In the genomic region with DNA sequence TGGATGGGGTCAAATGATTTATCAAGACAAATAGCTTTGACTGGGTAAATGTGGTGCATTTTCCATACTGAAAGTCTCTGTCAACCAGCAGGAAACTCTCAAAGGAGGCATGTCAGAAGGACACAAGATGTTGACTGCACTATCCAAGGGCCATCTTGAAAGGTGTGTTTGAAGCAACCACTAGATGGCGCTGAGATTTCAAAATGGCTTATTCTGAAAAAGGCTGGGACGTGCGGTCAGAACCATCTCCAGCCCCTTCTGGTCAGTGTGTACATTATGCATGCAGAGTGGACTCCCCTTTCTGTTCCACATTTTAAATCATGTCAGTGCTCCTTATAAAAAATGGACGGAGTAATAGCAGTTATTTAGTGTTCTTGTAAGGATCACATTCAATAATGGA, we compare ENCODE assay signal across 9 mouse cellular contexts.
A peak's percentile ranks its signal among the peaks of the same experiment; 100 is the strongest.
DNase-seq lines count a peak whose midpoint lies in the region; ATAC-seq and TF ChIP-seq lines count a peak whose summit lies in the region.
"Had no signal": no experiment of that assay in that cellular context is flagged by ENCODE, and none has a peak within 500 bp of the region (broad histone marks: within the 10 kb centered on the region; RNA-seq: fewer than 3 reads in every experiment).

No protein-coding gene starts in this region.

- peak; percentile 51 for DNase-seq in right cerebral cortex, adult 18-20 months
- DNase-seq in right cerebral cortex, postnatal 14 days: no peak
- DNase-seq in adrenal gland, postnatal 14 days: peak; percentile 40
- DNase-seq in forebrain, embryonic 14.5 days (ENCODE audit: low spot score): peak; percentile 84
- DNase-seq in large intestine, adult 2 months (ENCODE audit: low read depth, low spot score): peak; percentile 2
- peak; percentile 67 for DNase-seq in lung, postnatal 0 days (ENCODE audit: low spot score)
- no peak for DNase-seq in B cell, adult 2 months

- no peak overlapping the region for H3K9ac ChIP-seq in forebrain, embryonic 14.5 days (ENCODE audit: low read length)
- H3K9ac ChIP-seq in lung, postnatal 0 days (replicated peaks; ENCODE audit: low read depth): no peak overlapping the region
- H3K9ac ChIP-seq: embryonic facial prominence, embryonic 12.5 days; limb, embryonic 15.5 days had no signal

- ATAC-seq in forebrain, embryonic 14.5 days: peak; percentile 83
- ATAC-seq in lung, postnatal 0 days: no peak

- no peaks in the 10 kb centered on the region for H3K27me3 ChIP-seq in forebrain, embryonic 14.5 days (replicated peaks; ENCODE audit: control insufficient read depth, insufficient read depth, low read length)
- H3K27me3 ChIP-seq in lung, postnatal 0 days (replicated peaks; ENCODE audit: insufficient read depth, low read length): no peaks in the 10 kb centered on the region
- H3K27me3 ChIP-seq: embryonic facial prominence, embryonic 12.5 days; limb, embryonic 15.5 days had no signal

- no peaks in the 10 kb centered on the region for H3K4me1 ChIP-seq in forebrain, embryonic 14.5 days (ENCODE audit: control insufficient read depth, insufficient read depth, low read length)
- no peaks in the 10 kb centered on the region for H3K4me1 ChIP-seq in lung, postnatal 0 days (ENCODE audit: insufficient read depth, low read depth, low read length)
- H3K4me1 ChIP-seq: embryonic facial prominence, embryonic 12.5 days; limb, embryonic 15.5 days had no signal

- H3K36me3 ChIP-seq in forebrain, embryonic 14.5 days (ENCODE audit: control insufficient read depth, insufficient read depth, low read length): no peaks in the 10 kb centered on the region
- no peaks in the 10 kb centered on the region for H3K36me3 ChIP-seq in lung, postnatal 0 days (ENCODE audit: insufficient read depth, low read length)
- H3K36me3 ChIP-seq: embryonic facial prominence, embryonic 12.5 days; limb, embryonic 15.5 days had no signal

- no peak overlapping the region for H3K27ac ChIP-seq in forebrain, embryonic 14.5 days (ENCODE audit: low read depth, low read length)
- no peak overlapping the region for H3K27ac ChIP-seq in lung, postnatal 0 days (ENCODE audit: low read length)
- H3K27ac ChIP-seq: embryonic facial prominence, embryonic 12.5 days; limb, embryonic 15.5 days had no signal

- H3K9me3 ChIP-seq in forebrain, embryonic 14.5 days (replicated peaks; ENCODE audit: control insufficient read depth, low read length): no peaks in the 10 kb centered on the region
- no peaks in the 10 kb centered on the region for H3K9me3 ChIP-seq in lung, postnatal 0 days (ENCODE audit: low read length)
- H3K9me3 ChIP-seq: embryonic facial prominence, embryonic 12.5 days; limb, embryonic 15.5 days had no signal

- TF ChIP-seq CTCF in lung, postnatal 0 days (IDR thresholded peaks at IDR 0.05): peak; percentile 82

- no peak for TF ChIP-seq EP300 in lung, postnatal 0 days (IDR thresholded peaks at IDR 0.05)

- WGBS in forebrain, embryonic 14.5 days: 7% methylated on average over 4 of the region's 4 CpGs
- WGBS in large intestine, adult 2 months: 10% methylated on average over 4 of the region's 4 CpGs
- 7% methylated on average over 4 of the region's 4 CpGs for WGBS in lung, postnatal 0 days

- H3K4me3 ChIP-seq in forebrain, embryonic 14.5 days (ENCODE audit: low read depth, low read length): no peak overlapping the region
- H3K4me3 ChIP-seq in lung, postnatal 0 days (ENCODE audit: low read depth, low read length): no peak overlapping the region
- H3K4me3 ChIP-seq: embryonic facial prominence, embryonic 12.5 days; limb, embryonic 15.5 days had no signal

- H3K4me2 ChIP-seq in forebrain, embryonic 14.5 days (ENCODE audit: low read length): no peak overlapping the region
- no peak overlapping the region for H3K4me2 ChIP-seq in lung, postnatal 0 days (replicated peaks; ENCODE audit: low read depth, low read length)
- H3K4me2 ChIP-seq: embryonic facial prominence, embryonic 12.5 days; limb, embryonic 15.5 days had no signal

Comparison
In these comparisons a context has a peak if more than half of its experiments do, and no peak if none do; other contexts are left out.
1. DNase-seq: peak in right cerebral cortex, adult 18-20 months (single experiment), adrenal gland, postnatal 14 days (single experiment), forebrain, embryonic 14.5 days (single experiment), large intestine, adult 2 months (single experiment) and lung, postnatal 0 days (single experiment); none in right cerebral cortex, postnatal 14 days (single experiment) and B cell, adult 2 months (0 of 2).